Mouse (Mus musculus): ENCODE results near the gene Olfr329-ps. TPM values are rescaled to one million over a fixed set of nuclear protein-coding genes. Genes with fewer than 3 reads are reported as not detected.
"Not testable (repeated sequence)": the region's sequence is repeated elsewhere in the genome, so short reads cannot be mapped to it uniquely, and the experiment has no call there.

The Olfr329-ps gene
- not detected in 2 replicates for polyA plus RNA-seq (2015; fragmentation: Nextera tagmentation; extraction: Ambion mirVana)

DNA sequence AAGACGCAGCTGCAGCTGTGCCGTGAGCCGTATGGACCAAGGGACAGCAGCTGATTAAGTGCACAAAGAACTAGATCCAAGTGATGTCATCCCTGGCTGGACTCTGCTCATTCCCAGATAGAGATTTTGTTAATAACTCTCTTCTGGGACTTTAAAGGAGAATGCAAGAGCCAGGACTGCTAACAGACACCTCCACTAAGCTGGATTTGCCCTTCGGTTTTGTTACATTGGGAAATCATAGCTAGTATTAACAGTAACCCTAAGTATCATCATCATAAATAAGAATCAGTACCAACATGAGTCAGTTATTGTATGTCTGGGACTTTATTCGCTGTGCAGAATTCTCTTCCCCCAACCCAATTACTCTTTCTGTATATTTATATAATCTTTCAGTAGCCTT lies at the start of gene Olfr329-ps:
TSS of gene Olfr329-ps (minus strand) at position 101 of the 400 bp plus-strand sequence.
- Histone ChIP-seq H3K9ac (no peak within 1 kb of the TSS), H3K4me1 (no peaks in the 10 kb centered on the region), H3K27ac (no peak within 1 kb of the TSS), H3K36me3 (no peaks in the 10 kb centered on the region), H3K4me3 (no peak within 1 kb of the TSS), H3K4me2 (replicated peaks) (no peak within 1 kb of the TSS), H3K9me3 (no peaks in the 10 kb centered on the region), H3K27me3 (no peaks in the 10 kb centered on the region)
- ATAC-seq (ENCODE audit: low FRiP score, low read depth) = no peak
- WGBS = 80% methylated on average over 5 of the region's 5 CpGs

DNA sequence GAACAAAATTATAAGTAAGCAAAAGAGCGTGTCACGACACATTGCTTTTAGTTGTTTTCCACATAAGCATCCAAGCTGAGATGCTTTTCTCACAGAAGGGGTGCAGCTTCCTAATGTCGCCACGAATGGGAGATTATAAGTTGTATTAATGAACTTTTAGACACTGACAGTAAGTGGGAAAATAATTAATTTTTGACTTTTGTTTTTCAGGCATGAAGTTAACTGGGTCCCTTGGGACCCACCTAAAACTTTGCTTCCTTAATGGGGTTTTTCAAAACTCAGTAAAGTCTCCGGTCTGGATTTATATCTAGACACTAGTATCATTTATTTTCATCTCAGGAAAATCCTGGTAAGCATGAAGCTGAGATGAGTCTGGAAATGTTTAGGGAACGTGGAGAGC lies 48.6 kb upstream of the Olfr329-ps start, which contains the start of gene Olfr324:
TSS of gene Olfr324 (plus strand) at position 301 of the 400 bp plus-strand sequence.
- 75% methylated on average over 6 of the region's 6 CpGs for WGBS

DNA sequence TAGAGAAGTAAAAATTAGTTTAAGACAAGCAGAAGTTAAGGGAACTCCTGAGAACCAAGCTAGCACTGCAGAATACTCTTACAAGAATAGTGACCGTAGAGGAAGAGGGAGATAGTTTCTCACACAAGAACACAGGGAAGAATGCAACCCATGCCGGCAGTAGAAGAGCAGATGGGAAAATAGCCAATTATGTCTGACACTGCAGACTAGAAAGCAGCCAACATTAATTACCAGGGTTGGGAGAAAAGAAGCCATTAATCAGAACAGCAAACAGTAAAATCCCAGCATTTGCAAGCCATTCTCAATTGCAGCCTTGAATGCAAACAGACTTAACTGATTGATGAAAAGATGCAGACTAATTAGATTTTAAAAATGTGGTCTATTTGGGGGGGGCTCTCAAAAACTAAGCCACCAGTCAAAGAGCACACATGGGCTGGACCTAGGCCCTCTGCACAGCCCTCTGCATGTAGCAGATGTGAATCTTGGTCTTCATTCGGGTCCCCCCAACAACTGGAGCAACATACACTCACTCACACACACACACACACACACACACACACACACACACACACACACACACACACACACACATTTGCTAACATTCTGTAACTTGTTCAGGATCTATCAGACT lies 42.5 kb upstream of the Olfr329-ps start:
- H3K4me1 ChIP-seq = no peaks in the 10 kb centered on the region
- H3K27me3 ChIP-seq = no peaks in the 10 kb centered on the region
- 57% methylated on average over 3 of the region's 3 CpGs for WGBS
- H3K36me3 ChIP-seq = no peaks in the 10 kb centered on the region
- no peak overlapping the region for H3K4me3 ChIP-seq
- ATAC-seq (ENCODE audit: low FRiP score, low read depth) = no peak
- 0 out of 2 replicates have a peak, but pooled peaks cover 2% of the 10 kb centered on the region for H3K9me3 ChIP-seq
- H3K4me2 ChIP-seq (replicated peaks) = no peak overlapping the region
- no peak overlapping the region for H3K9ac ChIP-seq
- H3K27ac ChIP-seq = no peak overlapping the region

More for the DNA sequence above, 48.6 kb upstream of the Olfr329-ps start, which contains the start of gene Olfr324:
- Histone ChIP-seq H3K9me3 (0 out of 2 replicates have a peak, but pooled peaks cover 2% of the 10 kb centered on the region), H3K4me3 (no peak within 1 kb of the TSS), H3K36me3 (no peaks in the 10 kb centered on the region), H3K4me2 (replicated peaks) (no peak within 1 kb of the TSS), H3K27ac (no peak within 1 kb of the TSS), H3K4me1 (no peaks in the 10 kb centered on the region), H3K27me3 (no peaks in the 10 kb centered on the region), H3K9ac (no peak within 1 kb of the TSS)
- ATAC-seq (ENCODE audit: low FRiP score, low read depth) = no peak

DNA sequence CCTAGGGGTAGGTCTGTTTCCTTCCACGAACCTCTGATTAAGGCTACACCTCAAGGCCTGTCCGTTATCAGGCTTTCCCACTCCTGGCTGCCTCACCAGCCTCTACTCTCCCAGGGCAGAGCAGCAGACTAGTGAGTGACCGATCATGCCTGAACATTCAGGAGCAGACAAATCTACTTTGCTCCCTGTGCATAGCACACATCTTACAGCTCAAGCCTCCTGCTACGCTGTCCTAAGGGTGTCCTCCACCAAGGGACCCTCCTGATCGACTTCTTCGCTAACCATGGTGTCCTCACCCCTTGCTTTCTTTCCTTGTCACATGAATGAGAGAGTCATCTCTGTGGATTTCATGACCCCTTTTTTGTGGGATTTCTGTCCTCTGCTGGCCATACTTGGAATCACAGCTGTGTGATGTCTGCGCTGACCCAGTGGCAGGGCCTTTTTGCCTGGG lies 41.7 kb upstream of the Olfr329-ps start:
- no peak overlapping the region for H3K4me3 ChIP-seq
- no peak overlapping the region for H3K4me2 ChIP-seq (replicated peaks)
- H3K9ac ChIP-seq = no peak overlapping the region
- WGBS = 74% methylated on average over 7 of the region's 7 CpGs
- H3K27ac ChIP-seq = no peak overlapping the region
- H3K36me3 ChIP-seq = no peaks in the 10 kb centered on the region
- H3K9me3 ChIP-seq = 0 out of 2 replicates have a peak, but pooled peaks cover 2% of the 10 kb centered on the region
- no peaks in the 10 kb centered on the region for H3K27me3 ChIP-seq
- H3K4me1 ChIP-seq = no peaks in the 10 kb centered on the region
- ATAC-seq (ENCODE audit: low FRiP score, low read depth) = no peak

DNA sequence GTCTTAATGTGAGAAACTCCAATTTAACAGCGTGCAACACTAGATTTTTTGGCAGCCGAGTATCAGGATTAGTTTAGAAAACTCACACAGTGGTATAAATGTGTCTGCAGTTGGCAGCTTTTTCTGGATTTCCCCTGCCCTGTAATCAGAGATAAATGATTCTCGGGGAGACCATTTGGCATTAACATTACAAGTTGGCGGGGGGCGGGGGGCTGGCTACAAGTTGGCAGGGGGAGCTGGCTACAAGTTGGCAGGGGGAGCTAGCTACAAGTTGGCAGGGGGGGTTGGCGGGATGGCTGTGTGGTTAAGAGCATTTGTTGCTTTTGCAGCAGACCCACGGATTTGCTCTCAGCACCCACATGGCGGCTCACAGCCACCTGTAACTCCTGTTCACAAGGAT lies 32.4 kb upstream of the Olfr329-ps start:
- Histone ChIP-seq H3K27ac (no peak overlapping the region), H3K9ac (no peak overlapping the region), H3K27me3 (no peaks in the 10 kb centered on the region), H3K4me2 (replicated peaks) (no peak overlapping the region), H3K9me3 (no peaks in the 10 kb centered on the region), H3K4me3 (no peak overlapping the region), H3K4me1 (no peaks in the 10 kb centered on the region), H3K36me3 (no peaks in the 10 kb centered on the region)
- WGBS = 85% methylated on average over 8 of the region's 8 CpGs
- ATAC-seq (ENCODE audit: low FRiP score, low read depth) = no peak

DNA sequence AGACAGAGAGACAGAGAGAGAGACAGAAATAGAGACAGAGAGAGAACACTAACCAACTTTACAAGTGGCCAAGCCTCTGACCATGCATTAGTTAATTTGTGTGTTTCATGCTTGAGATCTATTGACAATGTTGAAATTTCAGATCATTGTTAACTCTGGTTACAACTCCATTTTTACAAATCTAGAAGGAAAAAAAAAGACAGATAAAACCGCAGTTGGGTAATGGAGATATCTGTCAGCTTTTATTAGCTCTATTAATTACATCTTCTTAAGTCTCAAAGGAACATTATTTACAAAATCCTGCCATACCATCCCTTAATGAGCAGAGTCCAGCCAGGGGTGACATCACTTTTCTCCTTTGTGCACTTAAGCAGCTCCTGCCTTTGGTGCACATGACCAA lies 31.2 kb upstream of the Olfr329-ps start, which contains the start of gene Olfr325:
TSS of gene Olfr325 (plus strand) at position 301 of the 400 bp plus-strand sequence.
- Histone ChIP-seq H3K27me3 (no peaks in the 10 kb centered on the region), H3K9ac (no peak within 1 kb of the TSS), H3K27ac (no peak within 1 kb of the TSS), H3K4me2 (replicated peaks) (no peak within 1 kb of the TSS), H3K36me3 (no peaks in the 10 kb centered on the region), H3K4me3 (no peak within 1 kb of the TSS), H3K9me3 (no peaks in the 10 kb centered on the region), H3K4me1 (no peaks in the 10 kb centered on the region)
- 82% methylated on average over 1 of the region's 1 CpGs for WGBS
- ATAC-seq (ENCODE audit: low FRiP score, low read depth) = no peak

DNA sequence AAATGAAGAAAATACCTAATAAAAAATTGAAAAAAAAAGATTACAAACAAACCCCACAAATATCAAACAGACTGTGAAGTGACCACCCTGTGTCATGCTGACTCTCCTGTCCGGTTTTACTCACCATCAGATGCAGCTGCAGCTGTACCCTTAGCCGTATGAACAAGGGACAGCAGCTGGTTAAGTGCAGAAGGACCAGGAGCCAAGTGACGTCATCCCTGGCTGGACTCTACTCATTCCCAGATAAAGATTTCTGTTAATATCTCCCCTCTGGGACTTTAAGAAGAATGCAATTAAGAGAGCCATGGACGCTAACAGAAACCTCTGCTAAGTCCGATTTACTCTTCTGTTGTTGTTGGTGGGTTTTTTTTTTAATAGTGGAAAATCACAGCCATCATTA lies 24.2 kb upstream of the Olfr329-ps start, which contains the start of gene Olfr224:
TSS of gene Olfr224 (minus strand) at position 149 of the 400 bp plus-strand sequence.
- no peak for ATAC-seq (ENCODE audit: low FRiP score, low read depth)
- no peak within 1 kb of the TSS for H3K4me3 ChIP-seq
- no peak within 1 kb of the TSS for H3K9ac ChIP-seq
- H3K4me1 ChIP-seq = no peaks in the 10 kb centered on the region
- no peak within 1 kb of the TSS for H3K4me2 ChIP-seq (replicated peaks)
- no peaks in the 10 kb centered on the region for H3K36me3 ChIP-seq
- no peaks in the 10 kb centered on the region for H3K27me3 ChIP-seq
- WGBS = 70% methylated on average over 5 of the region's 5 CpGs
- H3K27ac ChIP-seq = no peak within 1 kb of the TSS
- H3K9me3 ChIP-seq = no peaks in the 10 kb centered on the region

DNA sequence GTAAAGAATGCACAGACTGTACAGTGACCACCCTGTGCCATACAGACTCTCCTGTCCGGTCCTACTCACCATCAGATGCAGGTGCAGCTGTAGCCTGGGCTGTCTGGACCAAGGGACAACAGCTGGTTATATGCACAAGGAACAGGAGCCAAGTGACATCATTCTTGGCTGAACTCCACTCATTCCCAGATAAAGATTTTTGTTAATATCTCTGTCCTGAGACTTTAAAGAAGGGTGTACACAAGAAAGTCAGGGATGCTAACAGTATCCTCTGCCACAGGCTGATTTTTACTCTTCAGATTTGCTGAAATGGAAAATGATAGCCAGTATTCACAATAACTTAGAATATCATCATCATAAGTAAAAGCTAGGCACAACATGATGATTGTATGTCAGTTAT lies 9.3 kb upstream of the Olfr329-ps start, which contains the start of gene Olfr328:
TSS of gene Olfr328 (minus strand) at position 101 of the 400 bp plus-strand sequence.
- Histone ChIP-seq H3K4me2 (replicated peaks) (no peak within 1 kb of the TSS), H3K27ac (no peak within 1 kb of the TSS), H3K27me3 (no peaks in the 10 kb centered on the region), H3K4me1 (no peaks in the 10 kb centered on the region), H3K9ac (no peak within 1 kb of the TSS), H3K9me3 (no peaks in the 10 kb centered on the region), H3K36me3 (no peaks in the 10 kb centered on the region), H3K4me3 (no peak within 1 kb of the TSS)
- WGBS = 81% methylated on average over 1 of the region's 1 CpGs
- ATAC-seq (ENCODE audit: low FRiP score, low read depth) = no peak

DNA sequence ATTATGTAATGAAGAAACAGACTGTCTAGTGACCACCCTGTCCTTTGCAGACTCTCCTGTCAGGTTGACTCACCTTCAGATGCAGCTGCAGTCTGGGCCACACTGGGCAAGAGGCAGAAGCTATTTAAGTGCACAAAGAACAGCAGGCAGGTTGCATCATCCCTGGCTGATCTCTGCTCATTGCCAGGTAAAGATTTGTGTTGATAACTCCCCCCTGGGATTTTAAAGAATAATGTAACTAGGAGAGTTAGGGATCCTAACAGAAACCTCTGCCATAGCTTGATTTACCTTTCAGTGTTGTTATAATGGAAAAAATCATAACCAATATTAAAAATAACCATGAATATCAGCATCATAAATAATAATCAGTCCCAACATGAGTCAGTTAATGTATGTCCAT lies 11.5 kb downstream of the Olfr329-ps start, which contains the start of gene Olfr330:
TSS of gene Olfr330 (minus strand) at position 101 of the 400 bp plus-strand sequence.
- not testable (repeated sequence) for H3K9ac ChIP-seq; H3K27ac ChIP-seq; H3K4me2 ChIP-seq (replicated peaks); H3K4me1 ChIP-seq; H3K27me3 ChIP-seq; H3K4me3 ChIP-seq; ATAC-seq (ENCODE audit: low FRiP score, low read depth); H3K9me3 ChIP-seq; H3K36me3 ChIP-seq

DNA sequence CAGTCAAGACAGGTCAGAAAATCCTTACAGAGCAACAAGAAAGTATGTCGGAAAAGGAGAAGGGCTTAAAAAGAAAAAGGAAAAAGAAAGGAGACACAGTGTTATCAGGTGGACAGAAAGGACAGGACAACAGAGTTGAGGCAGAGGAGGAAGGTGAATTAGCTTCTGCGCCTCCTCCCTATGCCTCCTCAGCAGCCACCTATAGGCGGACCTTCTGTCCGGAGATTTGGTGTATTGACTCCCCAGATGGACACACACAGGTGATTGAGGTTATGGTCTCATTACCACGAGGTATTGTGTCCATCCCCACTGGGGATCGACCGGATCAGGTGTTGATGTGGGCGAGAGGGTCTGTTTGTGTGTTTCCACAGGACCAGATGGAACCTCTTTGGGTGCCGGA lies 26.5 kb downstream of the Olfr329-ps start:
- H3K4me2 ChIP-seq (replicated peaks); H3K27me3 ChIP-seq; ATAC-seq (ENCODE audit: low FRiP score, low read depth); H3K9me3 ChIP-seq; H3K9ac ChIP-seq; H3K36me3 ChIP-seq; H3K4me1 ChIP-seq; H3K4me3 ChIP-seq; H3K27ac ChIP-seq: not testable (repeated sequence)
- WGBS = 89% methylated on average over 8 of the region's 9 CpGs

DNA sequence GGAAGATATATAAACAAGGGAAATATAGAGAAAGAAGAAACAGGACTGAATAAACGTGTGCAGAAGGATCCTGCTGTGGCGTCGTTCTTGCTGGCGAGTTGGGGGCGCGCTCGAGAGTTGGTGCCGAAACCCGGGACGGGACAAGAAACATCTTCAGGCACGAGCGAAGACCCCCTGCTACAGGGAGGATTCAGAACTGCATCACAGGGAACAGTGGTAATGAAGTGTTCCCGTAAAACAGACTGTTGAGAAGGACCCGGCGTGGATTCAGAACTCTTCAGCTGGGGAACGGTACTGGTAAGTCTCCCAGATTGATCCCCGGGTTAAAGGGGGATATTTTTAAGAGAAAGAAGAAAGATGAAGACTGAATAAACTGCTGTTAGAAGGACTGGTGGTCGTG lies 27.3 kb downstream of the Olfr329-ps start:
- ATAC-seq (ENCODE audit: low FRiP score, low read depth); H3K36me3 ChIP-seq; H3K9ac ChIP-seq; H3K4me1 ChIP-seq; H3K27me3 ChIP-seq; H3K4me2 ChIP-seq (replicated peaks); H3K9me3 ChIP-seq; H3K27ac ChIP-seq; H3K4me3 ChIP-seq: not testable (repeated sequence)
- WGBS = 94% methylated on average over 18 of the region's 18 CpGs

DNA sequence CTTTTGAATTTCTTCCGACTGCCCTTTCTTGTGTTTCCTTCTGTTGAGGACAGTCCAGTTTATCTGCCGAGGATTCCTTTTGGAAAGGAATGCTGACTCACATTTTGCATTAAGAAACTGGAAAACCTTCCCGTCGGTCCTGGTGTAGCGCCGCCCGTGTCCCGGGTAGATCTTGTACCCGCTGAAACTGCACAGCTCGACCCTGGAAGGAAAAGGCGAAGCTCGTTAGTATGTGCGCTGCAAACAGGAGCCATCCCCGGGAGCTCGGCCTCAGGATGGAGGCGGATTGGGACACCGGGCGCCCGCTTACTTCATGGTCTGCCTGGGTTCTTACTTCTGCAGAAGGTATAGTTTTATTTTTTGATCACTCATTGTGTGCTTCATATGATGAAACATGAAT lies 37.2 kb downstream of the Olfr329-ps start:
- H3K4me1 ChIP-seq, H3K4me3 ChIP-seq: not testable (repeated sequence)

DNA sequence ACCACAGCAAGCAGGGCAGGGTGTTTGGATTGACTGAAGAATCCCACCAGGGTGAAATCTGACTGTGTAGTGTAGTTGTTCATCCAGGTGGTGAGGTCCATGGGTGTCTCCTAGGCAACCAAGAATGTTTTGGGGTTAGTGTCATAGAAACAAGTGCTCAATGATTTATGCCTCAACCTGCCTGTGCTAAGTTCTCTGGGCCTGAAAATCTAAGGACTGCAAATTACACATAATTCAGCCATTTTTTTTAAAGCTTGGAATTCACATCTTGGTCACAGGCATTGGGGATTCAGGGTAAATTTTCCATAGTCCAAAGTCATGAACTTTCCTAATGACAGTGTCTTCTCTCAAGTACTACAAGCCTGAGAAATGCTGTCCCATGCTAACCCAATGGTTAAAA lies 43.8 kb downstream of the Olfr329-ps start, which contains the start of gene Olfr331:
TSS of gene Olfr331 (minus strand) at position 101 of the 400 bp plus-strand sequence.
- not testable (repeated sequence) for H3K27ac ChIP-seq; H3K36me3 ChIP-seq; ATAC-seq (ENCODE audit: low FRiP score, low read depth); H3K4me1 ChIP-seq; H3K9me3 ChIP-seq; H3K27me3 ChIP-seq; H3K4me2 ChIP-seq (replicated peaks); H3K4me3 ChIP-seq; H3K9ac ChIP-seq

More for the DNA sequence above, 37.2 kb downstream of the Olfr329-ps start:
- not testable (repeated sequence) for H3K27ac ChIP-seq; H3K27me3 ChIP-seq; H3K9ac ChIP-seq; H3K36me3 ChIP-seq; H3K4me2 ChIP-seq (replicated peaks); ATAC-seq (ENCODE audit: low FRiP score, low read depth); H3K9me3 ChIP-seq
- WGBS = 83% methylated on average over 19 of the region's 19 CpGs

Data from limb, embryonic 13.5 days (tissue).